Mouse (Mus musculus): ENCODE measurements at regions not wholly inside any gene's neighbourhood (a gene's known extent, or its start where the extent isn't known, plus 50 kb on each side); places are given as distances from the start of the nearest gene placed in this dataset.

GRCm38 (mm10) chr16:72152920-72153319 is 155.2 kb upstream of the Robo1 start:
- no peak for DNase-seq (ENCODE audit: low read depth)

- no peak for DNase-seq (ENCODE audit: low read depth)
These were observed 150.2 kb upstream of the Robo1 start for GRCm38 (mm10) chr16:72157913-72158312.

- no peak for DNase-seq (ENCODE audit: low read depth)
These were observed 148.7 kb upstream of the Robo1 start for GRCm38 (mm10) chr16:72159411-72159810.

GRCm38 (mm10) chr16:72175727-72176126 is 132.4 kb upstream of the Robo1 start:
- DNase-seq (ENCODE audit: low read depth): no peak

GRCm38 (mm10) chr16:72194320-72194719 is 113.8 kb upstream of the Robo1 start:
- DNase-seq (ENCODE audit: low read depth): no peak

- DNase-seq (ENCODE audit: low read depth): no peak
These were observed 92.6 kb upstream of the Robo1 start for GRCm38 (mm10) chr16:72215360-72216013.

GRCm38 (mm10) chr16:72218021-72218420 is 90.1 kb upstream of the Robo1 start:
- DNase-seq (ENCODE audit: low read depth): peak; percentile 26

- DNase-seq (ENCODE audit: low read depth): no peak
These were observed 86.1 kb upstream of the Robo1 start for GRCm38 (mm10) chr16:72221912-72222502.

- DNase-seq (ENCODE audit: low read depth): no peak
These were observed 84.2 kb upstream of the Robo1 start for GRCm38 (mm10) chr16:72223860-72224259.

GRCm38 (mm10) chr16:72225157-72225880 is 82.8 kb upstream of the Robo1 start:
- DNase-seq (ENCODE audit: low read depth): no peak

GRCm38 (mm10) chr16:72234366-72234765 is 73.7 kb upstream of the Robo1 start:
- DNase-seq (ENCODE audit: low read depth): no peak

GRCm38 (mm10) chr16:72239631-72240030 is 68.5 kb upstream of the Robo1 start:
- DNase-seq (ENCODE audit: low read depth): no peak

- DNase-seq (ENCODE audit: low read depth): no peak
These were observed 51.7 kb upstream of the Robo1 start for GRCm38 (mm10) chr16:72256388-72256787.
